Mouse (Mus musculus) embryonic fibroblast, embryonic 13.5 days (primary cell): ENCODE data around the gene Cela3a.

Source experiments
- CTCF ChIP-seq: IDR thresholded peaks from 2 replicates; pipeline ENCODE4 v1.5.1; 2011; ENCODE audit warnings: mild to moderate bottlenecking, control low read depth, low read length, moderate library complexity, borderline replicate concordance; ENCODE audit not compliant: insufficient read depth
- POLR2A ChIP-seq: IDR thresholded peaks from 2 replicates; pipeline ENCODE4 v1.6.1; 2011; ENCODE audit warnings: low read depth, mild to moderate bottlenecking, control low read depth, low read length, moderate library complexity

- TF ChIP-seq CTCF (no peak), POLR2A (no peak)
These were observed 51.1 kb downstream of the Cela3a start for GRCm38 (mm10) chr4:137358291-137359002.
